In the genomic region with DNA sequence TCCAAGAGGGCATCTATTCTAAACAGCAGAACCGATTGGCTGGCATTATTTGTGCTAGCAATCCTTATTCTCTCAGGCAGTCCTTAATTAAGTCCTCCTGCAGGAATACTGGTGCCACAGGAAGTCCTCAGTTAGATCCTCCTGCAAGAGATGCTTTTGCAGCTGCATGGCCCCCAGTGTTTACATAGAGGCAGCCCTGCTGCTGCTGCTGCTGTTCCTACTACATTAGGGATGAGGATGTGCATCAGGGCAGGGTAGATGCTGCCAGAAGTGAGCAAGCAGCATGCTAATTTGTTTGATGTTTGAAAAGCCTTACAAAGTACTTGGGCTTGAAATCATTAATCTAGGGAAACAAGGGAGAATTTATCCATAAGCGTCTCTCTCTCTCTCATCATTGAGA, we compare ENCODE assay signal across 23 mouse cellular contexts.
DNase-seq lines count a peak whose midpoint lies in the region; ATAC-seq and TF ChIP-seq lines count a peak whose summit lies in the region.
"Had no signal": no experiment of that assay in that cellular context is flagged by ENCODE, and none has a peak within 500 bp of the region (broad histone marks: within the 10 kb centered on the region; RNA-seq: fewer than 3 reads in every experiment).

No protein-coding gene starts in this region.

- no peak overlapping the region for H3K4me2 ChIP-seq in hindbrain, postnatal 0 days (ENCODE audit: low read depth, low read length)
- H3K4me2 ChIP-seq in hindbrain, embryonic 12.5 days (replicated peaks) = no peak overlapping the region
- H3K4me2 ChIP-seq: embryonic facial prominence, embryonic 13.5 days; forebrain, embryonic 13.5 days; heart, embryonic 11.5 days; heart, embryonic 15.5 days; intestine, embryonic 15.5 days had no signal

- no peak overlapping the region for H3K27ac ChIP-seq in hindbrain, postnatal 0 days
- H3K27ac ChIP-seq in hindbrain, embryonic 12.5 days = no peak overlapping the region
- no peak overlapping the region for H3K27ac ChIP-seq in embryonic facial prominence, embryonic 10.5 days (replicated peaks)
- H3K27ac ChIP-seq: embryonic facial prominence, embryonic 13.5 days; forebrain, embryonic 13.5 days; heart, adult 2 months; heart, embryonic 15.5 days; intestine, embryonic 15.5 days had no signal

- no peaks in the 10 kb centered on the region for H3K27me3 ChIP-seq in hindbrain, postnatal 0 days (ENCODE audit: insufficient read depth, low read length)
- no peaks in the 10 kb centered on the region for H3K27me3 ChIP-seq in hindbrain, embryonic 12.5 days
- H3K27me3 ChIP-seq in embryonic facial prominence, embryonic 10.5 days (replicated peaks; ENCODE audit: low read depth, poor library complexity, severe bottlenecking) = no peaks in the 10 kb centered on the region
- H3K27me3 ChIP-seq: embryonic facial prominence, embryonic 13.5 days; forebrain, embryonic 13.5 days; heart, embryonic 15.5 days; intestine, embryonic 15.5 days had no signal

- H3K9ac ChIP-seq in hindbrain, postnatal 0 days (replicated peaks; ENCODE audit: low read length) = no peak overlapping the region
- no peak overlapping the region for H3K9ac ChIP-seq in hindbrain, embryonic 12.5 days
- H3K9ac ChIP-seq: embryonic facial prominence, embryonic 13.5 days; forebrain, embryonic 13.5 days; forebrain, postnatal 0 days; heart, embryonic 15.5 days; intestine, embryonic 15.5 days had no signal

- no peaks in the 10 kb centered on the region for H3K9me3 ChIP-seq in hindbrain, postnatal 0 days (ENCODE audit: low read length)
- no peaks in the 10 kb centered on the region for H3K9me3 ChIP-seq in hindbrain, embryonic 12.5 days (replicated peaks)
- H3K9me3 ChIP-seq in embryonic facial prominence, embryonic 10.5 days = no peaks in the 10 kb centered on the region
- H3K9me3 ChIP-seq: embryonic facial prominence, embryonic 13.5 days; forebrain, embryonic 13.5 days; heart, embryonic 15.5 days; intestine, embryonic 15.5 days had no signal

- H3K36me3 ChIP-seq in hindbrain, postnatal 0 days (ENCODE audit: insufficient read depth, low read length) = no peaks in the 10 kb centered on the region
- H3K36me3 ChIP-seq in hindbrain, embryonic 12.5 days = no peaks in the 10 kb centered on the region
- no peaks in the 10 kb centered on the region for H3K36me3 ChIP-seq in embryonic facial prominence, embryonic 10.5 days (replicated peaks)
- H3K36me3 ChIP-seq: embryonic facial prominence, embryonic 13.5 days; G1E; heart, embryonic 15.5 days; intestine, embryonic 15.5 days had no signal

- H3K4me3 ChIP-seq in hindbrain, postnatal 0 days (ENCODE audit: low read length) = no peak overlapping the region
- no peak overlapping the region for H3K4me3 ChIP-seq in hindbrain, embryonic 12.5 days
- no peak overlapping the region for H3K4me3 ChIP-seq in embryonic facial prominence, embryonic 10.5 days
- H3K4me3 ChIP-seq: embryonic facial prominence, embryonic 13.5 days; forebrain, embryonic 13.5 days; heart, adult 2 months; heart, embryonic 15.5 days; intestine, embryonic 15.5 days had no signal

- H3K4me1 ChIP-seq in hindbrain, postnatal 0 days (ENCODE audit: insufficient read depth, low read length) = no peaks in the 10 kb centered on the region
- no peaks in the 10 kb centered on the region for H3K4me1 ChIP-seq in hindbrain, embryonic 12.5 days
- H3K4me1 ChIP-seq in embryonic facial prominence, embryonic 10.5 days = peaks cover 5% of the 10 kb centered on the region
- H3K4me1 ChIP-seq: embryonic facial prominence, embryonic 13.5 days; forebrain, embryonic 13.5 days; heart, embryonic 15.5 days; intestine, embryonic 15.5 days had no signal

- intact Hi-C loops in heart, postnatal 36 days (cut with DNase I) = no loop called here

- ATAC-seq in hindbrain, postnatal 0 days = no peak
- ATAC-seq in hindbrain, embryonic 12.5 days (ENCODE audit: low FRiP score) = no peak
- ATAC-seq: CD4-positive, CD25-positive, alpha-beta regulatory T cell, adult 4 months; forebrain, embryonic 13.5 days; forebrain, postnatal 0 days; intestine, embryonic 15.5 days had no signal

- no peak for TF ChIP-seq CTCF in hindbrain, postnatal 0 days (IDR thresholded peaks at IDR 0.05; ENCODE audit: low read depth)

- peak; percentile 3 for DNase-seq in embryo, embryonic 10 days (ENCODE audit: low spot score)
- no peak for DNase-seq in embryo, embryonic 11 days
- DNase-seq in hindbrain, postnatal 0 days (ENCODE audit: low spot score) = peak; percentile 3
- DNase-seq in embryonic facial prominence, embryonic 10.5 days (ENCODE audit: low spot score) = peak; percentile 20
- no peak for DNase-seq in testis, postnatal 10 days (ENCODE audit: low spot score)
- DNase-seq in heart, postnatal 36 days = no peak
- DNase-seq: adrenal gland, postnatal 14 days; B cell, adult 2 months; cerebellum, adult 2 months; cerebellum, postnatal 10 days; forebrain, postnatal 0 days; gastrocnemius, postnatal 14 days; heart, adult 2 months; heart, postnatal 14 days; kidney, adult 2 months had no signal

- WGBS in hindbrain, postnatal 0 days = 57% methylated on average over 2 of the region's 2 CpGs
- WGBS in hindbrain, embryonic 12.5 days = 65% methylated on average over 2 of the region's 2 CpGs
- 59% methylated on average over 2 of the region's 2 CpGs for WGBS in embryonic facial prominence, embryonic 10.5 days

Comparison
In these comparisons a context has a peak if more than half of its experiments do, and no peak if none do; other contexts are left out.
1. DNase-seq: peak in embryo, embryonic 10 days (single experiment), hindbrain, postnatal 0 days (single experiment) and embryonic facial prominence, embryonic 10.5 days (single experiment); none in embryo, embryonic 11 days (single experiment), testis, postnatal 10 days (single experiment) and heart, postnatal 36 days (0 of 2).